Mouse (Mus musculus) intestine, embryonic 16.5 days (tissue): Measurements from ENCODE around the gene Cdh23. TPM values are rescaled to one million over a fixed set of nuclear protein-coding genes. Genes with fewer than 3 reads are reported as not detected.

ENCODE experiments used
- ATAC-seq: fragments of 200-750 bp; cut with Nextera tagmentation; 2 replicates; pipeline ENCODE4 v1.8.0; 2017; ENCODE audit warnings: moderate TSS enrichment, moderate library complexity
- H3K27ac ChIP-seq: fragments of 300-500 bp; sonication (generic); 2 replicates; pipeline ENCODE4 v1.5.1; 2014; ENCODE audit warnings: mild to moderate bottlenecking, low read length
- H3K27me3 ChIP-seq: fragments of 300-500 bp; sonication (generic); replicated peaks from 2 replicates; pipeline ENCODE4 v1.6.1; 2014; ENCODE audit warnings: low read length, control low read depth, mixed read lengths; ENCODE audit not compliant: control insufficient read depth, insufficient read depth
- H3K36me3 ChIP-seq: fragments of 300-500 bp; sonication (generic); 2 replicates; pipeline ENCODE4 v1.6.1; 2014; ENCODE audit warnings: low read length, control low read depth; ENCODE audit not compliant: control insufficient read depth, insufficient read depth
- H3K4me1 ChIP-seq: fragments of 300-500 bp; sonication (generic); 2 replicates; pipeline ENCODE4 v1.6.1; 2014; ENCODE audit warnings: low read length, control low read depth, mixed read lengths; ENCODE audit not compliant: control insufficient read depth, insufficient read depth
- H3K4me2 ChIP-seq: fragments of 300-500 bp; sonication (generic); 2 replicates; pipeline ENCODE4 v1.6.1; 2014; ENCODE audit warnings: low read depth, low read length, control low read depth
- H3K4me3 ChIP-seq: fragments of 300-500 bp; sonication (generic); 2 replicates; pipeline ENCODE4 v1.5.1; 2014; ENCODE audit warnings: mild to moderate bottlenecking, low read length
- H3K9ac ChIP-seq: fragments of 300-500 bp; sonication (generic); 2 replicates; pipeline ENCODE4 v1.6.1; 2014; ENCODE audit warnings: low read depth, low read length
- H3K9me3 ChIP-seq: fragments of 300-500 bp; sonication (generic); 2 replicates; pipeline ENCODE4 v1.6.1; 2016; ENCODE audit warnings: low read length, control low read depth; ENCODE audit not compliant: control insufficient read depth
- WGBS: fragments of 180-500 bp; shearing (Covaris S2); extraction: QIAGEN DNeasy Blood & Tissue Kit; methylation state at CpG from one replicate; pipeline ENCODE4 v1.1.7; 2014; 5-methylcytosine and 5-hydroxymethylcytosine counted together
- polyA plus RNA-seq: library from polyadenylated mRNA; unstranded; fragments of >200 nt; fragmentation: Nextera tagmentation; extraction: Ambion mirVana; gene quantifications from 2 replicates; pipeline ENCODE4 v1.2.1, GENCODE M21; 2015

The Cdh23 gene
- polyA plus RNA-seq, 1 experiment from 2014 or later = 0.33 TPM

- Histone ChIP-seq H3K9me3 (no peaks in the 10 kb centered on the region), H3K4me3 (no peak overlapping the region), H3K27ac (no peak overlapping the region), H3K27me3 (no peaks in the 10 kb centered on the region), H3K36me3 (no peaks in the 10 kb centered on the region), H3K4me2 (no peak overlapping the region), H3K4me1 (no peaks in the 10 kb centered on the region), H3K9ac (no peak overlapping the region)
- 11% methylated on average over 4 of the region's 4 CpGs for WGBS
- ATAC-seq = no peak
These were observed 197.8 kb downstream of the Cdh23 start for GRCm38 (mm10) chr10:60498538-60498937.

- WGBS = 27% methylated on average over 6 of the region's 6 CpGs
- Histone ChIP-seq H3K9ac (no peak overlapping the region), H3K27me3 (no peaks in the 10 kb centered on the region), H3K4me2 (no peak overlapping the region), H3K4me3 (no peak overlapping the region), H3K36me3 (no peaks in the 10 kb centered on the region), H3K9me3 (no peaks in the 10 kb centered on the region), H3K27ac (no peak overlapping the region), H3K4me1 (no peaks in the 10 kb centered on the region)
- no peak for ATAC-seq
These were observed 201.2 kb downstream of the Cdh23 start for GRCm38 (mm10) chr10:60495070-60495469.

GRCm38 (mm10) chr10:60491538-60491937, 204.8 kb downstream of the Cdh23 start:
- H3K9ac ChIP-seq = no peak overlapping the region
- H3K36me3 ChIP-seq = no peaks in the 10 kb centered on the region
- no peak for ATAC-seq
- no peaks in the 10 kb centered on the region for H3K9me3 ChIP-seq
- WGBS = 48% methylated on average over 2 of the region's 2 CpGs
- no peak overlapping the region for H3K4me2 ChIP-seq
- H3K27ac ChIP-seq = no peak overlapping the region
- no peak overlapping the region for H3K4me3 ChIP-seq
- no peaks in the 10 kb centered on the region for H3K27me3 ChIP-seq
- no peaks in the 10 kb centered on the region for H3K4me1 ChIP-seq

DNA sequence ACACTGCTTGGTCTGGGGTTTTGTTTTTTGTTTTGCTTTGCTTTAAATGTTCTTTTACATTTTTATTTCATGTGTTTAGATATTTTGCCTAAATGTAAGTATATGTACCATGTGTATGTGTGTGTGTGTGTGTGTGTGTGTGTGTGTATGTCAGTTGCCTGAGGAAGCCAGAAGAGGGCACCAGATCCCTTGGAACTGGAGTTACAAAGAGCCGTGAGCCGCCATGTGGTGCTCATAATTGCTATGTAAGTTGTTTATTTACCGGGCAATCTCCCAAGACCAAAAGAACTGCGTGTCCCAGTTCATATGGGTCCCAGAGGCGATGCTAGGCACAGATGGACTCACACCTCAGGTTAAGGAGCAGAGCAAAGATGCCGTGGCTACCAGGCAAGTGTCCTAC, 214.9 kb downstream of the Cdh23 start:
- Histone ChIP-seq H3K9ac (no peak overlapping the region), H3K4me3 (no peak overlapping the region), H3K27ac (no peak overlapping the region), H3K9me3 (no peaks in the 10 kb centered on the region), H3K36me3 (no peaks in the 10 kb centered on the region), H3K4me2 (no peak overlapping the region), H3K4me1 (no peaks in the 10 kb centered on the region), H3K27me3 (peaks cover 1% of the 10 kb centered on the region; the same call in 1 of the 2 replicates)
- WGBS = 90% methylated on average over 6 of the region's 6 CpGs
- no peak for ATAC-seq

DNA sequence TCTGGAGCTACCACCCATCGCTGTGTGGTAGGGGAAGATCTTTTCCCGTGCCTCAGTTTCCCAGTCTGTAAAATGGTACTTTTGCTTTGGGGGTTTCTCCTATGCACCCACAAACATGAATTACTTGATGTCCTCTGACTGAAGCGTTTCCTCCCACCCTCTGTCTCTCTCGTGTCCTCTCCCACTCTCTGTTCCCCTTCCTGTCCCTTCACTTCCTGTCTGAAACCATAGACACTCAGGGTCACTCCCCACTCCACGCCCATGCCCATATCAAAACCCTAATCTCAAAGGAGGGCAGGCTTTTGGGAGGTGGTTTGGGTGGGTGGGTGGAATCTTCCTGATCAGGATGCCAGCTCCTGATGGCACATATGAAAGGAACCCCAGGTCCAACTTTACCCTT, 221.7 kb downstream of the Cdh23 start:
- peaks cover 4% of the 10 kb centered on the region for H3K27me3 ChIP-seq
- WGBS = 67% methylated on average over 5 of the region's 5 CpGs
- H3K9me3 ChIP-seq = no peaks in the 10 kb centered on the region
- no peaks in the 10 kb centered on the region for H3K4me1 ChIP-seq
- no peak overlapping the region for H3K4me2 ChIP-seq
- H3K27ac ChIP-seq = no peak overlapping the region
- H3K4me3 ChIP-seq = no peak overlapping the region
- H3K9ac ChIP-seq = no peak overlapping the region
- H3K36me3 ChIP-seq = no peaks in the 10 kb centered on the region
- ATAC-seq = no peak

DNA sequence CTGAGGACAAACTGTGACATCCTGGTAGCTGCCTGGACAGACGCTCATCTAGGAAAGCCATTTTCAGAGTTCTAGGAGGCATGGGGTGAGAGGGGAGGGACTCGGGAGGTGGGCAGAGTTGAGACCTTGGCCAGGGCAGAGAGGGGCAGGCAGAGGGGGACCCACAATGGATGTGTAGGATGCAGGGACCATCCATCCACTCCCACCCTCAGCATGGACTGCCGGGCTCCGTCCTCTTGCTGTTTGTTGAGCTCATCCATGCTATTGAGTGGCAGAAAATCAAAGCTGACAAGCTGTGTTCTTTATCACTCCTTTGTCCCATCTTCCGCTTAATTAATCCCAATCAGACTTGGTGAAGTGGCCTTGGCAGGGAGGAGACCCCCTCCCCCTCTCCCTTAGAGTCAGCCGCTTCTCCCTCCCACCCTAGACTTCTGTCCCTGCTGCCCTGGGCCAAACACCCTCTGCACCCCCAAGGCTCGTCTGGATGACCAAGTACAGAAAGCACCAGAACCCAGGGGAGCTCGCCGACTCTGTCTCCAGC, 222.4 kb downstream of the Cdh23 start:
- no peaks in the 10 kb centered on the region for H3K4me1 ChIP-seq
- peaks cover 4% of the 10 kb centered on the region for H3K27me3 ChIP-seq
- no peak for ATAC-seq
- H3K4me2 ChIP-seq = no peak overlapping the region
- no peaks in the 10 kb centered on the region for H3K36me3 ChIP-seq
- H3K9ac ChIP-seq = no peak overlapping the region
- H3K4me3 ChIP-seq = no peak overlapping the region
- H3K9me3 ChIP-seq = no peaks in the 10 kb centered on the region
- 63% methylated on average over 9 of the region's 9 CpGs for WGBS
- H3K27ac ChIP-seq = no peak overlapping the region

- Histone ChIP-seq H3K4me3 (no peak overlapping the region), H3K9ac (no peak overlapping the region), H3K27ac (no peak overlapping the region), H3K9me3 (no peaks in the 10 kb centered on the region), H3K4me2 (no peak overlapping the region), H3K27me3 (no peaks in the 10 kb centered on the region), H3K4me1 (no peaks in the 10 kb centered on the region), H3K36me3 (no peaks in the 10 kb centered on the region)
- no peak for ATAC-seq
- 51% methylated on average over 4 of the region's 4 CpGs for WGBS
These were observed 228.5 kb downstream of the Cdh23 start for GRCm38 (mm10) chr10:60467752-60468151.

DNA sequence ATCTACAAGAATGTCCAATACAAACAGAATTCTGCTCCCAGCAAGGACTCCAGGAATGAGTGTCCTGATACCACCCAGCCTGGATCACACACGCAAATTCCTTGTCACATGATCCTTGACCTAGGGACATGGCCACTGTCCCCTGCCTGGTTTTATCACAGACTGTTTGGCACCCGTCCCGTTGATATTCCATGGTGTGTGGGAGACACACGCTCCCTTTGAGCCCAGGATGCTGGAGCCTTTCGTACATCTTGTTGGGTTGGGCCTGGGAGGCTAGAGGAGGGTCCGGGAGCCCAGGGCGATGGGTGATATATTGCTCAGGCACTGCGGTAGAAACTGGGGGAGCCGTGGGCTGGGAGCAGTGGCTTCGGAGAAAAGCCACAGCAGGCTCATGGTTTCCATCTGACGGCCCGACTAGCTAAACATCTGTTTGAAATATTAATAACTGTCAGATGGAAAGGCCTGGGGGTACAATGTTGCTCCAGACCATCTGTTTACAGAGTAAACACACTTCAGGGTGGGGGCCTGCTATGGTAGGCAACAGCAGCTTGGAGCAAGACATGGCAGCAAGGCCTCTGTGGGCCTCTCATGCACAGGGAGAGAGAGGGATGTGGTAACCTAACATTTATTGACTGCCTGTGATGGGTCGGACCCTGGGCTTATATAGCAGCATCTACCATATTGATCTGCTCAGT, 232.2 kb downstream of the Cdh23 start:
- Histone ChIP-seq H3K36me3 (no peaks in the 10 kb centered on the region), H3K9ac (no peak overlapping the region), H3K9me3 (no peaks in the 10 kb centered on the region), H3K4me1 (no peaks in the 10 kb centered on the region), H3K27ac (no peak overlapping the region), H3K4me3 (no peak overlapping the region), H3K27me3 (no peaks in the 10 kb centered on the region), H3K4me2 (no peak overlapping the region)
- 49% methylated on average over 13 of the region's 13 CpGs for WGBS
- no peak for ATAC-seq

DNA sequence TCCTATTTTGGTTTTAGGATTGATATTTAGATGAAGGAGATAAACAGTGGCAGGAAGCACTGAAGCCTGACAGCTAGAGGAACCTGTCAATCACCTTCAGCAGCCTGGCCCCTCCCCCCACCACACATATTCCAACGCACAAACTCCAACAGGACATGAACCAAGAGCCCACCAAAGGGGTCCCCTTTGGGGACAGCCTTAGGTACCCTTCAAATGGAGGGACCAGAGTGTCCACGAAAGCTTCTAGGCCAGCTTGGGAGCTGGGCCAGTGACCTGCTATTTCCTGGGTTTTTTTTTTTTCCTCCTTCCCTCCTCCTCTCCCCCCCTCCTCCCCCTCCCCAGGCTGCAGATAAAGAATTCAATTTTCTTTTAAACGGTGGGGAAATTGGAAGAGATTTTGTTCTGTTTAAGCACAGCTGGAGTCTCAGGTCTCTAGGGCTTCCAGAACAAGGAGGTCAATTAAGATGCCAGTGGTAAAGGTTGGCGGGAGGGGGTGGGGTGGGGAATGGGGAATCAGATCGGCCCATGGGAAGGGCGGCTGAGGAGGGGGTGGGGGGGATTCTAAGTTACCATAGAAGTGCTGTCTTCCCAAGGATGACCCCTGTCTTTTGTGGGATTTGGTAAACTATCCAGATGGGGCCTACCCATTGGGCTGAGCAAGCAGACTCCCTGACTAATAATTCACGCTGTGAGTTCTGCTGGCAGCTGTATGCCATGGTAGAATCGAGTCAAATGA, 239.5 kb downstream of the Cdh23 start:
- no peak overlapping the region for H3K4me3 ChIP-seq
- no peaks in the 10 kb centered on the region for H3K36me3 ChIP-seq
- H3K27ac ChIP-seq = no peak overlapping the region
- peaks cover 4% of the 10 kb centered on the region; the same call in 1 of the 2 replicates for H3K4me1 ChIP-seq
- no peaks in the 10 kb centered on the region for H3K9me3 ChIP-seq
- no peak overlapping the region for H3K4me2 ChIP-seq
- 27% methylated on average over 8 of the region's 8 CpGs for WGBS
- no peak overlapping the region for H3K9ac ChIP-seq
- no peaks in the 10 kb centered on the region for H3K27me3 ChIP-seq
- ATAC-seq = no peak
